Mouse (Mus musculus): ENCODE data around the gene Akap1. TPM values are rescaled to one million over a fixed set of nuclear protein-coding genes. Genes with fewer than 3 reads are reported as not detected.
A peak's percentile ranks its signal among the peaks of the same experiment; 100 is the strongest.

Gene Akap1
- polyA plus RNA-seq (2015; fragmentation: Nextera tagmentation; extraction: Ambion mirVana), result 16.0 and 18.7 TPM in 2 replicates

DNA sequence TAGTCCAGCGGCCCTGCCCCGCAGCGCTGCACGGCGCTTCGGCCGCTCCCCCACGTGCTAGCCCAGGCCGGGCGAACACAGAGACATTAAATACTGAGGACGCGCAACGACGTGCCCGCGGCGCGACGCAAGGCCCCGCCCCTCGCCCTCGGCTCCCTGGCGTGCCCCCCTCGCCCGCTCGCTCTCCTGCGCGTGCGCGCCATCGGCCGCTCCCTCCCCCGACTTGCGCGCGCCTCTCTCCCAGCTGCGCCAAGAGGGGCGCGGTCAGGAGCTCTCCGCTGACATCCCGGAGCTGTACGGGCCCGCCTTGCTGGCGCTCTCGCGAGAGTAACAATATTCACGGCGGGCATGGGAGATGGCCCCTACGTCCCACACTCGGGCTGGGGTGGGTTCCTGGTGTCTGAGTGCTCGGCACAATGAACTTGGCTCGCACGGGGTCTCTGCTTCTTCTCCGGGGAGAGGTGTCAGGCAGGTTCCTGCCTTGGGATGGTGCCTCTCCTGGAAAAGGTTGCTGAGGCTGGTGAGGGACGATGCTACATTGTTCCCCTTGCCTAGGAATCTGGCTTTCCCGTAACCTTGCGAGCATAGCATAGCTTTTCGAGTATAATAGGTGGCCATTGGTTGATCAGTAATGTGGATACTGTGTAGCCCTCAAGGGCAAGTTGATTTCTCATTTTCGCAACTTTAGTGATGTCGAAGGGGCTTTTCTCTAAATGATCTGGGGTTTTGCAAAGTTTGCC lies at the start of gene Akap1:
Akap1 (minus strand) TSS at position 129 of the 740 bp plus-strand sequence.
- H3K4me3 ChIP-seq, result peak within 1 kb of the TSS; percentile 76
- H3K27ac ChIP-seq, result peak within 1 kb of the TSS; percentile 89
- H3K9ac ChIP-seq, result peak within 1 kb of the TSS; percentile 84
- no peaks in the 10 kb centered on the region for H3K36me3 ChIP-seq
- H3K4me1 ChIP-seq, result peaks cover 19% of the 10 kb centered on the region
- H3K4me2 ChIP-seq, result peak within 1 kb of the TSS; percentile 98
- 1% methylated on average over 60 of the region's 60 CpGs for WGBS
- H3K27me3 ChIP-seq, result peaks cover 6% of the 10 kb centered on the region; the same call in 1 of the 2 replicates
- H3K9me3 ChIP-seq, result no peaks in the 10 kb centered on the region
- peak; percentile 95 for ATAC-seq (ENCODE audit: insufficient number of reproducible peaks, insufficient read depth, low FRiP score, low TSS enrichment, low read depth)

- H3K4me3 ChIP-seq, result no peak overlapping the region
- no peaks in the 10 kb centered on the region for H3K36me3 ChIP-seq
- no peak overlapping the region for H3K27ac ChIP-seq
- H3K4me2 ChIP-seq, result no peak overlapping the region
- ATAC-seq (ENCODE audit: insufficient number of reproducible peaks, insufficient read depth, low FRiP score, low TSS enrichment, low read depth), result no peak
- no peaks in the 10 kb centered on the region for H3K9me3 ChIP-seq
- H3K27me3 ChIP-seq, result no peaks in the 10 kb centered on the region
- H3K9ac ChIP-seq, result no peak overlapping the region
- WGBS, result 82% methylated on average over 8 of the region's 8 CpGs
- no peaks in the 10 kb centered on the region for H3K4me1 ChIP-seq
These were observed 45.1 kb upstream of the Akap1 start for GRCm38 (mm10) chr11:88909388-88910036.

- WGBS, result 97% methylated on average over 1 of the region's 1 CpGs
- H3K27me3 ChIP-seq, result no peaks in the 10 kb centered on the region
- H3K36me3 ChIP-seq, result no peaks in the 10 kb centered on the region
- H3K9ac ChIP-seq, result no peak overlapping the region
- no peak overlapping the region for H3K4me2 ChIP-seq
- no peaks in the 10 kb centered on the region for H3K4me1 ChIP-seq
- no peak overlapping the region for H3K27ac ChIP-seq
- no peak overlapping the region for H3K4me3 ChIP-seq
- ATAC-seq (ENCODE audit: insufficient number of reproducible peaks, insufficient read depth, low FRiP score, low TSS enrichment, low read depth), result no peak
- H3K9me3 ChIP-seq, result no peaks in the 10 kb centered on the region
These were observed 44.3 kb upstream of the Akap1 start for GRCm38 (mm10) chr11:88908557-88909211.

- Histone ChIP-seq H3K4me2 (no peak overlapping the region), H3K9me3 (no peaks in the 10 kb centered on the region), H3K27ac (no peak overlapping the region), H3K4me3 (no peak overlapping the region), H3K9ac (no peak overlapping the region), H3K27me3 (no peaks in the 10 kb centered on the region), H3K4me1 (no peaks in the 10 kb centered on the region), H3K36me3 (no peaks in the 10 kb centered on the region)
- no peak for ATAC-seq (ENCODE audit: insufficient number of reproducible peaks, insufficient read depth, low FRiP score, low TSS enrichment, low read depth)
- WGBS, result 96% methylated on average over 7 of the region's 7 CpGs
These were observed 43.5 kb upstream of the Akap1 start for GRCm38 (mm10) chr11:88907886-88908285.

DNA sequence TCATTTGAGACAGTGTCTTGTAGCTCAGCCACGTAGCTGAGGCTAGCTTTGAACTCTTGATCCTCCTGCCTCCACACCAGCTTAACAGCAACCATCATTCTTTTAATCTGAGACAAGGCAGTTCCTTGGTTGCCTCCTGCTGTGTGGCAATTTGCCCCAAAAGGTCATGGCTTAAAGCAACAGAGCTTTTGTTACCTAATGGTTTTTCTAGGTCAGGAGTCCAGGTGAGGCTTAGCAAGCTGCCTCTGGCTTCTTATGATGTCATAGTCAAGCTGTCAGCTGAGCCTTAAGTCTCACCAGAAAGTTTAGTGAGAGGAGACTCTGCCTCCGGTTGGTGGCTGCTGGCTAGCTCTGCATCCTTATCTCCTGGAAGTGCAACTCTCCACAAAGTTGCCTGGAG lies 41.2 kb upstream of the Akap1 start:
- no peaks in the 10 kb centered on the region for H3K36me3 ChIP-seq
- ATAC-seq (ENCODE audit: insufficient number of reproducible peaks, insufficient read depth, low FRiP score, low TSS enrichment, low read depth), result no peak
- no peaks in the 10 kb centered on the region for H3K9me3 ChIP-seq
- WGBS, result 25% methylated on average over 2 of the region's 2 CpGs
- no peak overlapping the region for H3K27ac ChIP-seq
- H3K4me3 ChIP-seq, result no peak overlapping the region
- no peaks in the 10 kb centered on the region for H3K27me3 ChIP-seq
- H3K9ac ChIP-seq, result no peak overlapping the region
- H3K4me2 ChIP-seq, result no peak overlapping the region
- H3K4me1 ChIP-seq, result no peaks in the 10 kb centered on the region

DNA sequence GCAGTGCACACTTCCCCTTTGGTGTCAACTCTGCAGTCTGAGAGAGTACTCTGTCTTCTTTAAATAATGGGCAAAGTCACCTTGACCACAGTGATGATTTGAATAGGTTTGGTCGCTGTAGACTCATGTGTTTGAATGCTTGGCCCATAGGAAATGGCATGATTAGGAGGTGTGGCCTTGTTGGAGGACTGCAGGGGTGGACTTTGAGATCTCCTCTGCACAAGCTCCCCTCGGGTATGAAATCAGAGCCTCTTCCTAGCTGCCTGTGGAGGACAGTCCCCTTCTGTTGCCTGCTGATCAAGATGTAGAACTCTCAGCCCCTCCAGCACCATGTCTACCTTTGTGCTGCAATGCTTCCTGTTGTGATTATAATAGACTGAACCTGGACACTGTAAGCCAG lies 39.7 kb upstream of the Akap1 start:
- H3K4me3 ChIP-seq, result no peak overlapping the region
- no peaks in the 10 kb centered on the region for H3K36me3 ChIP-seq
- no peaks in the 10 kb centered on the region for H3K27me3 ChIP-seq
- no peaks in the 10 kb centered on the region for H3K9me3 ChIP-seq
- no peak for ATAC-seq (ENCODE audit: insufficient number of reproducible peaks, insufficient read depth, low FRiP score, low TSS enrichment, low read depth)
- 63% methylated on average over 2 of the region's 2 CpGs for WGBS
- no peak overlapping the region for H3K9ac ChIP-seq
- no peak overlapping the region for H3K4me2 ChIP-seq
- no peak overlapping the region for H3K27ac ChIP-seq
- H3K4me1 ChIP-seq, result no peaks in the 10 kb centered on the region

DNA sequence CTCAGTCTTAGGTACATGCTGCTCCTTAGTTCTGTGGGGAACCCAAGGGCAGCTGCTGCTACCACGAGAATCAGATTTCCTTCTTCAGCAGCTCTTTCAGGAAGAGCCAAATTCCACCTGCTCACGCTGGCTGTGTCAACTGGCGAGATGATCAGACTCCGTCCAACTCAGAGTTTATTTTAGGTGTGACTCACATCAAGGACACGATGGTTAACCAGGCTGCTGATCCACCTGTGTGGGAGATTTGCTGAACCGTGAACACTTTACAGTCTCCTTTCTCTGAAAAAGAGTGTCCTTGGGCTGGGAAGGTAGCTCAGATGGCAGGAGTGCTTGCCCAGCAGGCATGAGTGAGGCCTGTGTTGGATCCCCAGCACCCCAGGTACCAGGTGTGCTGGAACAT lies 38.4 kb upstream of the Akap1 start:
- ATAC-seq (ENCODE audit: insufficient number of reproducible peaks, insufficient read depth, low FRiP score, low TSS enrichment, low read depth), result no peak
- Histone ChIP-seq H3K9me3 (no peaks in the 10 kb centered on the region), H3K27me3 (no peaks in the 10 kb centered on the region), H3K27ac (no peak overlapping the region), H3K9ac (no peak overlapping the region), H3K36me3 (no peaks in the 10 kb centered on the region), H3K4me3 (no peak overlapping the region), H3K4me1 (0 out of 2 replicates have a peak, but pooled peaks cover 3% of the 10 kb centered on the region), H3K4me2 (no peak overlapping the region)
- 86% methylated on average over 6 of the region's 6 CpGs for WGBS

DNA sequence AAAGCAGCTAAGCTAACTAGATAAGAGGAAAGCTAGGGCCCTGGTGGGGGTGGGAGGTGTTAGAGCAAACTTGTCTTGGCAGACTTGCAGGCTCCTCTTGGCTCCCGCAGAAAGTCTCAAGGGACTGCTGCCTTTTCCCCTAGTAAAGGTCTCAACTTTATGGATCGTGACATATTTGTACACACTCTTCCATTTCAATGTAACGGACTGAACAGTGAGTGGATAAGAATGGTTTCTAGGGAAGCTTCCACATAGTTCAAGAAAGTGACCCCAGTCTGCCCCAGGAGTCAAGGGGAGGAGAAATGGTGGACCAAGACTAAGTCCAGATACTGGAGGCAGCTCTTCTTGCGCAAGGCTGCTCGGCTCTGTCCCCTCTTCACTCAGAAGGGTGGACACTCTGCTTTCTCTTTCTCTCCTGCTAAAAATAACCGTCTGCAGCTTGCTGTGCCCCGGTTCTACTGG lies 37.0 kb upstream of the Akap1 start:
- no peaks in the 10 kb centered on the region for H3K9me3 ChIP-seq
- H3K27ac ChIP-seq, result no peak overlapping the region
- H3K36me3 ChIP-seq, result no peaks in the 10 kb centered on the region
- no peak for ATAC-seq (ENCODE audit: insufficient number of reproducible peaks, insufficient read depth, low FRiP score, low TSS enrichment, low read depth)
- no peaks in the 10 kb centered on the region; the same call in 1 of the 2 replicates for H3K27me3 ChIP-seq
- H3K4me3 ChIP-seq, result no peak overlapping the region
- H3K9ac ChIP-seq, result no peak overlapping the region
- no peak overlapping the region for H3K4me2 ChIP-seq
- 68% methylated on average over 7 of the region's 7 CpGs for WGBS
- H3K4me1 ChIP-seq, result 0 out of 2 replicates have a peak, but pooled peaks cover 9% of the 10 kb centered on the region

GRCm38 (mm10) chr11:88899561-88899960 lies 35.2 kb upstream of the Akap1 start:
- 82% methylated on average over 6 of the region's 6 CpGs for WGBS
- Histone ChIP-seq H3K27me3 (no peaks in the 10 kb centered on the region; the same call in 1 of the 2 replicates), H3K9me3 (no peaks in the 10 kb centered on the region), H3K9ac (no peak overlapping the region), H3K4me3 (no peak overlapping the region), H3K4me1 (0 out of 2 replicates have a peak, but pooled peaks cover 9% of the 10 kb centered on the region), H3K36me3 (no peaks in the 10 kb centered on the region), H3K27ac (no peak overlapping the region), H3K4me2 (no peak overlapping the region)
- ATAC-seq (ENCODE audit: insufficient number of reproducible peaks, insufficient read depth, low FRiP score, low TSS enrichment, low read depth), result no peak

- H3K9me3 ChIP-seq, result no peaks in the 10 kb centered on the region
- 54% methylated on average over 4 of the region's 4 CpGs for WGBS
- no peaks in the 10 kb centered on the region for H3K36me3 ChIP-seq
- no peak overlapping the region for H3K27ac ChIP-seq
- ATAC-seq (ENCODE audit: insufficient number of reproducible peaks, insufficient read depth, low FRiP score, low TSS enrichment, low read depth), result no peak
- no peak overlapping the region for H3K4me3 ChIP-seq
- no peak overlapping the region for H3K9ac ChIP-seq
- H3K4me2 ChIP-seq, result no peak overlapping the region
- H3K27me3 ChIP-seq, result no peaks in the 10 kb centered on the region; the same call in 1 of the 2 replicates
- 0 out of 2 replicates have a peak, but pooled peaks cover 9% of the 10 kb centered on the region for H3K4me1 ChIP-seq
These were observed 34.0 kb upstream of the Akap1 start for GRCm38 (mm10) chr11:88898380-88898763.

GRCm38 (mm10) chr11:88897624-88898379 lies 33.4 kb upstream of the Akap1 start:
- H3K4me3 ChIP-seq, result peak overlapping the region; percentile 12
- no peak for ATAC-seq (ENCODE audit: insufficient number of reproducible peaks, insufficient read depth, low FRiP score, low TSS enrichment, low read depth)

More at GRCm38 (mm10) chr11:88897624-88898379, 33.4 kb upstream of the Akap1 start:
- H3K4me1 ChIP-seq, result 0 out of 2 replicates have a peak, but pooled peaks cover 9% of the 10 kb centered on the region
- no peak overlapping the region for H3K27ac ChIP-seq
- H3K27me3 ChIP-seq, result no peaks in the 10 kb centered on the region; the same call in 1 of the 2 replicates
- H3K36me3 ChIP-seq, result no peaks in the 10 kb centered on the region
- 31% methylated on average over 15 of the region's 15 CpGs for WGBS
- H3K4me2 ChIP-seq, result peak overlapping the region; percentile 44
- no peaks in the 10 kb centered on the region for H3K9me3 ChIP-seq
- H3K9ac ChIP-seq, result peak overlapping the region; percentile 52; the same call in 1 of the 2 replicates
